8 mouse cellular contexts compared by ENCODE assay signal in the genomic region with DNA sequence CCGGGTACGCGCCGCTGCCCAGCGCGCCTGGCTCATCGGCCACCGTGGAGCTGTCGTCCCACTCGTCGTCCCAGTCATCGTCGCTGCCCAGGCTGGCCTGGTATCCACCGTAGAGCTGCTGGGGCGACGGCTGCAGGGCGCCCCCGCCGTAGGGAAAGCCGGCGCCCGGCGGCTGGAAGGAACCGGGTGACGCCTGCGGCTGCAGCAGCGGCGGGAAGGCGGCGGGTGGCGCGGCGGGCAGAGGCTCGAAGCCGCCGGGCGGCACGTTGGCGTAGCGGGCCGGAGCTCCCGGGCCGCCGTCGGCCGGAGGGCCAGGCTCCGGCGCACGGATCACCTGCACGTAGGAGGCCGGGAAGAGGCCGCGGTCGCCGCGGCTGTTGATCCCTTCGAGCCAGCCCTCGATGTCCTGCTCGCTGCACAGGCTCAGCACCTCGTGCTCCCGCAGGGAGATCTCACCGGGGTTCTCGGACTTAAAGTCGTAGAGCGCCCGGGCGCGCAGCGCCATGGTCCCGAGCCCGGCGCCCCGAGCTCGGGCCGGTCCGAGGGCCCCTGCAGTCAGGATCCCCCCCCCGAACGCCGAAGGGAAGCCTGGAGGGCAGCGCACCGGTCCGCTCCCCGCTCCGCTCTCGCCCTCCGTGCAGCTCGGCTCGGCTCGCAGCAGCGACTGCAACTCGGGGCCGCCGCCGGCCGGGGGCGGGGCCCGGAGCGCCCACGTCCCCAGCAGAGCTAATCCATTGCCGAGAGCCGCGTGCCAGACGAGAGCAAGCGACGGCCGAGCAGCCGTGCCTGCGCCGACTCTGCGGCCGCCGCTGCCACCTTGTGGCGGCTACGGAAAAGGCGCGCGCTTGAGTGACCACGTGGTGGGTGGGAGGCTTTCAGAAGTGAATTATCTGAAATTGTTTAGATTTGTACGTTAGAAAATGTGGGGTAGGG. TPM values are rescaled to one million over a fixed set of nuclear protein-coding genes. Genes with fewer than 3 reads are reported as not detected.
A peak's percentile ranks its signal among the peaks of the same experiment; 100 is the strongest.
DNase-seq lines count a peak whose midpoint lies in the region; ATAC-seq lines count a peak whose summit lies in the region.

Gene Snx18 (minus strand): TSS at position 674 of the 933 bp plus-strand sequence.

- H3K27ac ChIP-seq in intestine, embryonic 14.5 days (ENCODE audit: low read depth) = peak within 1 kb of the TSS; percentile 85

- no peaks in the 10 kb centered on the region for H3K27me3 ChIP-seq in intestine, embryonic 14.5 days (replicated peaks; ENCODE audit: control insufficient read depth, insufficient read depth, low read length)

- peak; percentile 95 for ATAC-seq in intestine, embryonic 14.5 days (replicated peaks; ENCODE audit: low FRiP score, low TSS enrichment, low read depth)
- ATAC-seq in megakaryocyte progenitor cell, adult 5-6 weeks (replicated peaks; ENCODE audit: poor library complexity) = peak; percentile 70

- intact Hi-C loops in left cerebral cortex, postnatal 10 days (cut with DNase I) = loop anchor here (1.0 to 10.0 kb wide), 7 partner anchors 103 to 571 kb away; partner anchors contain the start of gene Gpx8

- no peaks in the 10 kb centered on the region for H3K9me3 ChIP-seq in intestine, embryonic 14.5 days (ENCODE audit: control insufficient read depth, low read length)

- peak; percentile 95 for DNase-seq in adrenal gland, adult 2 months
- peak; percentile 96 for DNase-seq in embryo, embryonic 11 days
- DNase-seq in gastrocnemius, postnatal 25 days = peak; percentile 94
- DNase-seq in intestine, embryonic 14.5 days (ENCODE audit: low spot score) = peak; percentile 91
- DNase-seq in left cerebral cortex, postnatal 10 days (ENCODE audit: extremely low spot score in 1 of 2, low spot score in 2 of 2) = peak; percentile 88 to 96
- DNase-seq in right cerebral cortex, postnatal 10 days (ENCODE audit: low spot score in 2 of 2) = peak; percentile 95 to 96
- peak; percentile 94 for DNase-seq in urinary bladder, postnatal 14 days (ENCODE audit: low spot score)

- 0 out of 2 replicates have a peak, but pooled peaks cover 5% of the 10 kb centered on the region for H3K36me3 ChIP-seq in intestine, embryonic 14.5 days (ENCODE audit: control insufficient read depth, insufficient read depth, low read length)

- peaks cover 39% of the 10 kb centered on the region for H3K4me1 ChIP-seq in intestine, embryonic 14.5 days (replicated peaks; ENCODE audit: control insufficient read depth, insufficient read depth, low read length)

- peak within 1 kb of the TSS; percentile 78 for H3K4me3 ChIP-seq in intestine, embryonic 14.5 days (ENCODE audit: low read depth, low read length)

- peak within 1 kb of the TSS; percentile 87 for H3K9ac ChIP-seq in intestine, embryonic 14.5 days (ENCODE audit: low read length)

- under 1% methylated on average over 116 of the region's 119 CpGs for WGBS in intestine, embryonic 14.5 days

- peak within 1 kb of the TSS; percentile 92 for H3K4me2 ChIP-seq in intestine, embryonic 14.5 days (ENCODE audit: low read length)

RNA-seq across cellular contexts. Expression of gene Snx18, which starts in this region (rescaled TPM):
- total RNA-seq in adrenal gland, adult 2 months (2021) = 10 to 100 TPM; 21.5 to 23.2 TPM
- 19.5 and 23.3 TPM in 2 replicates for polyA plus RNA-seq in adrenal gland, adult 2 months (2012; rRNA removed)
- total RNA-seq in gastrocnemius, postnatal 25 days (2021) = 10 to 100 TPM in 1 of 2 experiments, 1 to 10 TPM in 1; 9.1 to 11.0 TPM
- polyA plus RNA-seq in intestine, embryonic 14.5 days (2014; fragmentation: Nextera tagmentation; extraction: Ambion mirVana) = 21.3 and 24.0 TPM in 2 replicates
- total RNA-seq in left cerebral cortex, postnatal 10 days (2021) = 10 to 100 TPM; 19.0 to 20.5 TPM
- total RNA-seq in megakaryocyte progenitor cell, adult 5-6 weeks (2015) = 35.4 and 45.4 TPM in 2 replicates
- 40.1 and 42.2 TPM in 2 replicates for total RNA-seq in megakaryocyte progenitor cell, adult 5-6 weeks (2017)

Comparison
In these comparisons a context has a peak if more than half of its experiments do, and no peak if none do; other contexts are left out.
1. Peak in every context shown above with its lines: DNase-seq, ATAC-seq, H3K4me3 ChIP-seq and H3K27ac ChIP-seq.